Mouse (Mus musculus): Measurements from ENCODE around the gene Vmn1r1. TPM values are rescaled to one million over a fixed set of nuclear protein-coding genes. Genes with fewer than 3 reads are reported as not detected.

The Vmn1r1 gene
- polyA plus RNA-seq (2015; fragmentation: Illumina TruSeq; extraction: RNeasy Lipid Tissue Mini Kit (QIAGEN cat#74804); ENCODE audit: insufficient read depth, low read depth, low replicate concordance): not detected

GRCm38 (mm10) chr1:182164386-182164785 lies at the start of gene Vmn1r1:
Vmn1r1 (minus strand) TSS chr1:182164486.

GRCm38 (mm10) chr1:182124506-182124905 lies 39.8 kb downstream of the Vmn1r1 start, which contains the start of gene Srp9:
Srp9 (plus strand) TSS chr1:182124737.

Other genes with a start within 250 kb of the Vmn1r1 start
- gene Enah, start 144.5 kb downstream of the Vmn1r1 start, polyA plus RNA-seq (2015; fragmentation: Illumina TruSeq; extraction: RNeasy Lipid Tissue Mini Kit (QIAGEN cat#74804); ENCODE audit: insufficient read depth, low read depth, low replicate concordance): 6.0 TPM
- 70.8 TPM for gene Srp9, start 39.7 kb downstream of the Vmn1r1 start, polyA plus RNA-seq (2015; fragmentation: Illumina TruSeq; extraction: RNeasy Lipid Tissue Mini Kit (QIAGEN cat#74804); ENCODE audit: insufficient read depth, low read depth, low replicate concordance)
- 38.6 TPM for gene Degs1, start 118.3 kb upstream of the Vmn1r1 start, polyA plus RNA-seq (2015; fragmentation: Illumina TruSeq; extraction: RNeasy Lipid Tissue Mini Kit (QIAGEN cat#74804); ENCODE audit: insufficient read depth, low read depth, low replicate concordance)
- 3.6 TPM for gene Fbxo28, start 177.1 kb upstream of the Vmn1r1 start, polyA plus RNA-seq (2015; fragmentation: Illumina TruSeq; extraction: RNeasy Lipid Tissue Mini Kit (QIAGEN cat#74804); ENCODE audit: insufficient read depth, low read depth, low replicate concordance)
- gene Trp53bp2, start 244.7 kb upstream of the Vmn1r1 start, polyA plus RNA-seq (2015; fragmentation: Illumina TruSeq; extraction: RNeasy Lipid Tissue Mini Kit (QIAGEN cat#74804); ENCODE audit: insufficient read depth, low read depth, low replicate concordance): 4.2 TPM